Mouse (Mus musculus) layer of hippocampus, postnatal 36 days (tissue): Measurements from ENCODE around the gene Selenoo. TPM values are rescaled to one million over a fixed set of nuclear protein-coding genes. Genes with fewer than 3 reads are reported as not detected.

Source experiments
- DNase-seq, 2 experiments: peaks; one replicate each; pipeline ENCODE4 v3.0.0; 2022
- total RNA-seq, 2 experiments: library from RNA; stranded (reverse); gene quantifications; 2 replicates each; pipeline ENCODE4 v1.2.3; 2021

Selenoo gene
- 10 to 100 TPM; 20.3 to 21.7 TPM for total RNA-seq

DNA sequence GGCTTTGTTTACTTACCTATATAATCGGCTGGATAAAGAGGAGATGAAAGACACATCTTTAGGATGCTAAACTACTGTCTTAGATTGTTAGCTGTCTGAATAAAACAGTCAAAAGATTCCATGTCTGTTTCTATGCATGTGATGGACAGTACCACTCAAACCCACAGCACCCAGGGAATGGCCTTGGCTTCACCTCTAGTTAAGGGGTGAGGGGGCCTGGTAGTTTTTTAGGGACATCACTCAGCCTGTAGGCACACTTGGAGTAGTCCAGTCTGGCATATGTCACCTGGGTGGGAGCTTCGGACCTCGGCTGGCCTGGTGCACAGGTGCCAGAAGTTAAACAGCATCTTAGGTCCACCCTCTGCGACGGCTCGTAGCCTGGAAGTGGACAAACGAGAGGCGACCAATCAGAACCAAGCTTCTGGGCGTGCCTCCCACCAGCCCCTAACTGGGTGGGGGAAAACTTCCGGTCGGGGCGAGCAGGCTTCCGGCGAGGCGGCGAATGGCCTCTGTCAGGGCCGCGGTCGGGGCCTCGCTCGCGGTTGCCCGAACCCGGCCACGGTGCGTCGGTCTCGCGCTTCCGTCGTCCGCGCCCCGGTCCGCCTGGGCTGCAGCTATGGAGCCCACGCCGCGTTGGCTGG, at the start of gene Selenoo:
TSS of gene Selenoo (plus strand) at position 478 of the 641 bp plus-strand sequence.
- DNase-seq, result peak; percentile 89

DNA sequence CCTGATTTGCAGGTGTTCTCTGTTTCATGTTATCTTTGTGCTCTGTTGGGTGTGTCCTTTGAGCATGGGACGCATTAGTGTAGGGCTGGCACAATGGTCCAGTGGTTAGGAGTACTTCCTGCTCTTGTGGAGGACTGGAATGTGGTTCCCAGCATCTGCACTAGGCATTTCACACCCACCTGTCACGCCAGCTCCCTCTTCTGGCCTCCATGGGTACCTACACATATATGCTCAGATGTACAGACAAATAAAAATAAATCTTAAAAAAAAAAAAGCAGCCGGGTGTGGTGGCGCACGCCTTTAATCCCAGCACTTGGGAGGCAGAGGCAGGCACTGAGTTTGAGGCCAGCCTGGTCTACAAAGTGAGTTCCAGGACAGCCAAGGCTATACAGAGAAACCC, 44.5 kb upstream of the Selenoo start:
- DNase-seq, result no peak

DNA sequence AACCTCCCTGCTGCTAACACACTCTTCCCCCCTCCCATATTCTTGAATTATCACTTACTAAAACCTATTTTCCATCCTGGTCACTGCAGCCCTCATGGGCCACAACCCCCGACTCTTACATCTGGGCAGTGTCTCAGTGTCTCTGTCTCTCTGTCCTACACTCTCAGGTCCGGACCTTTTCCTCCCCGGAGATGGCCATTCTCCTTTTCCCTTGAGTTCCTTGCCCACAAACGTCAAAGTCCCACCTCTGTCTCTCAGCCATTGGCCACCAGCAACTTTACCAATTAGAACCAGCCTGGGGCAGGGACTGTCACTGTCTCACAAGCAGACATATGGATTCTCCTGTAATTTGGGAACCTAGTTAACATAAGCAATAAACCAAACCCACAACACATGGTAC, 42.5 kb upstream of the Selenoo start:
- DNase-seq, result no peak

DNA sequence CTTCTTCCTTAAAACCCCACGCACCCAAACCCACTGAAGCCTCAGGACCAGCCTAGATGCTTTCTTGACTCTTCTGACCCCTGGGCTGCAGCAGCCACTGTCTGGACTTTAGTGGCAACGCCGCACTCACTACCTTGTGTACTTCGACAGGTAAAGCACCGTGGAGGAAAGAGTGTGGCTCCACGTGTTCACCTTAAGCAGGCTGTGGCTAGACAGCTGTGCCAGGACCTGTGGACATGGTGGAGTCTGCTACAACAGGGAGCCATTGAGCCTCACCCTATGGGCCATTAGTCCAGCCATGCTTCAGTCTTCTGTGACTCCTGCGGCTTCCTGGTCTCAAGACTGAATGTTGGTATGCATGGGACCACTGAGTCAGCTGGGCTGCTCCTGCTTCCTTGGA, 34.2 kb upstream of the Selenoo start:
- DNase-seq, result no peak

DNA sequence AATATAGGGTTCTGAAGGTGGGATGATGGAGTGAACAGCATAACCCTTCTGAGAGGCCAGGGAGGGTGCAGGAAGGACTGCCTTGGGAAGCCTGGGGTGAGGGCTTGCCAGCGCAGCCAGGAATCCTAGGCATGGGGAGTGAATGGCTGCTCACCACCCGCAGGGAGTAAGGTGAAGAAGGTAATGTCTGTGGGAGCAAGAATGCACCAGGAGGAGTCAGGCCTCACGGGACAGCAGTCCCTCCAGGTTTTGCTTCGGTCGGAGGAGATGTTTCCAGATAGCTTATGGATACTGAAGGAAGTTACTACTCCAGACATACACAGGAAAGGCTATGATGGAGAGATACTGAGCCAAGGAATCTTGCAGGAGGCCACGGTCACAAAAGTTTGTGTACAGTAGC, 30.1 kb upstream of the Selenoo start:
- no peak for DNase-seq

DNA sequence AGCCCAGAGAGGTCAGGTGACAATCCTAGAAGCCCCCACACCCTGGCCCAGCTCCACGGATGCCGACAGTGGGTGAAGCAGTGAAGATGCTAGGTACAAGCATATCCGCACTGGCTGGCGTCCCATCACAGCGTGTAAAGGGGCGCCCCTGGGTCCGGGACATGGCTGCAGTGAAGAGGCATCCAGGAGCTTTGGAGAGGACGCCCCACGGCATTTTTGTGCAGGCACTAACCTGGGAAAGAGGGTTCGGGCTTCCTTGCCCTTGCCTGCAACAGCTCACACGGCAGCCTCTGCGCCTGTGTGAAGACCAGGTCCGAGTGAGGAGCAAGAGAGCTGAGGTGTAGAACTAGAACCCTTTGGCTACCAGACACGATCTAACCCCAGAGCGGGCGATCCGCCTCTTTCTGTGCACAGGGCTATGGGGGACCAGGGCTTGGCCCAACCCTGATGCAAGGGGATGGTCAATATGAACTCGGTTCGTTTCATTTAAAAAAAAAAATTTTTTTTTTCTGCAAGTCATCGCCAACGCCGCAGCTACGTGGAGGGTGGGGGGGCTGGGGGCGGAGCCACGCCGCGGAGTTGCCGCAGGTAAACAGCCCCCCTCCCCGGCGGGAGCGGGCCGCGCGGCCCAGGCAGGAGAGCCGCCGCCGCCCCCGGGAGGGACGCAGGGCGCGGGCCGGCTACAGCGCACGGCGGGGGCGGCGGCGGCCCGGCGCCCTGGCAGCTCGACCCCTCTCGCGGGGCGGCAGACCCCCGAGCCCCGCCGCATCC, 29.5 kb upstream of the Selenoo start, which contains the start of gene Panx2:
TSS of gene Panx2 (plus strand) at position 574 of the 771 bp plus-strand sequence.
- no peak for DNase-seq

DNA sequence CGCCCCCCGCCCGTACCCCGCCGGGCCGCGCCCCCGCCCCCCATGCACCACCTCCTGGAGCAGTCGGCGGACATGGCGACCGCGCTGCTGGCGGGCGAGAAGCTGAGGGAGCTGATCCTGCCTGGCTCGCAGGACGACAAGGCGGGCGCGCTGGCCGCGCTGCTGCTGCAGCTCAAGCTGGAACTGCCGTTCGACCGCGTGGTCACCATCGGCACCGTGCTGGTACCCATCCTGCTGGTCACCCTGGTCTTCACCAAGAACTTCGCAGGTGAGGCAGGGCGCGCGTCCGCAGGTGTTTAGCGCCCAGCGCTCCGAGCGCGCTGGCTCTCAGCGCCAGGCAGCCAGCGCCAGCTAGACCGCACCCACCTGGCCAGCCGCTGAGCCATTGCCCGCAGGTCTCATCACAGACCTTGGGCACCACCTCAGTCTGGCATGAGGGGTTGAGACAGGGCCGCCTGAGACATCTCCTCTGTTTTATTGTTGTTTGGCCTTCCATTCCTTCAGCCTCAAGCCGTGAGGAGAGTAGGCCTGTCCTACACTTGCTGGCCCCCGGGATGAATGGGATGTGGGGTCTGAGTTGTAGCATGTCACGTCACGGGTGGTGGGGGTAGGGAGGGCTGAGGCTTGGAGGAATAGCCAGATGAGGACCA, 28.7 kb upstream of the Selenoo start:
- DNase-seq, result no peak

DNA sequence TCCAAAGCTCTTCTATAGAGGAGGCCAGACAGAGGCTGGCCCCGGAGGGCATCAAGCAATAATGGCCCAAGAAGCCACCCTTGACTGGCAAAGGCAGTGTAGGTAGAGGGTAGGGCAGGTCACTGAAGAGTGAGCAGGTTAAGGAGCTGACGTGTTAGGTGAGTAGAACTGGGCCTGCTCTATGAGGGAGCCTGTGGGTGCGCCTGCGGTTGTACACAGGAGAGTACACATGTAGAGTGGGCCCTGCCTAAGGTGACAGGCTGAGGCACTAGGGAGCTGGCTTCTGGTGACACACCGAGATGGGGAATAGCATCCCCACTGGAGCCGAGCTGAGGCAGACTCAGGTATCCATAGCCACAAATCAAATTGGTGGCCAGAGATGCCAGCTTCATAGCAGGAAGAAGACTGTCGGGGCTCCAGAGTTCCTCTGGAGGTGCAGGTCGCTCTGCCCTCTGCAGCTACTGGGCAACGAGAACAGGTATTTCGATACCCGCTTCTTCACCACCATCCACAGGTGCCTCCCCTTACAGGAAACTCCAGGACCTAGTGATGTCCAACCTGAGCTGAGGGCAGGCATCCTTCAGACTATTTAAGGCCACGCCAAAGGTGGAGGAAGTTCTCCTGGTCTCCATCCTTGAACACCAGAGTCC, 27.9 kb upstream of the Selenoo start:
- DNase-seq, result no peak

DNA sequence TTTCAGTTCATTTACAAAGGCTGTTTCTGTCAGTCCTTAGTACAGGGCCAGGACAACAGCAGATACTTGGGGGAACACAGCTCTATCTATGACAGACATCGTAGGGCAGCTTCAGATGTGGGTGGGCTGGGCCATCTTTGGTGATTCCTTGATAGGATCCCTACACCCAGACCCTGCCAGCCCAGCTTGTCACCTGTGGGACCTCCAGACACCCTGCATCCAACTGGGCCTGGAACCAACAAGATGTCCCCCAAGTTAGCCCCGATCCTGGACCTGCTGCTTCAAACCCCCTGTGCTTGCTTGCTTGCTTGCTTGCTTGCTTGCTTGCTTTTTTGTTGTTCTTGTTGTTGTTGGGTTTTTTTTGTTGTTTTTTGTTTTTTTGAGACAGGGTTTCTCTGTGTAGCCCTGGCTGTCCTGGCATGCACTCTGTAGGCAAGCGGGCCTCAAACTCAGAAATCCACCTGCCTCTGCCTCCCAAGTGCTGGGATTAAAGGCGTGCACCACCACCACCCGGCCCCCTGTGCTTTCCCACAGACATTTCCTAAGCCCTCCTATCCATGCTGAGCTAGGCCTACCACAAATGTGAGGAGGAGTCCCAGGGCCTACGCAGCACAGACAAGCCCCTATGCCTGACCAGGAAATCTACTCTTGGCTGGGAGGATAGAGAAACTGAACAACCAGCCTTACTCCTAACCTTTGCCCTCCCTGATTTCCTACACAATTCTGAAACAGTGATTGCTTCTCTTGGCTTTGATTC, 26.9 kb upstream of the Selenoo start:
- no peak for DNase-seq

DNA sequence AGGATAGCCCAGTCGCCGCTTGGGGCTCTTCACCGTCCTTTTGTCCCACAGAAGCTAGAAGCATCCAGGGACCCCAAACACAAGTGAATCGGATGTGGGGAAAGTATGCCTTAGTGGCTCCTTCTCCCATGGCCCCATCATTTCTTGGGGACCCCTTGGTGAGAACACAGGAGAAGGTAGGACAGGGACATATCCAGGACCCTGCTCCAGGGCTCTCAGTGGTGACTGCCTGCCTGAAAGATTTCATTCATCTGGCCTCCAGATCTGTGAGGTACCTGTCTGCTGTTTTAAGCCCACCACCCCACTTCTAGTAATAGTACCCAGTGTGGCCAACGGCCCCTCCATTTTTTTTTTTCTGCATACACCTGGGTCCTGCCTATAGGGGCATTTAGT, 26.4 kb upstream of the Selenoo start:
- DNase-seq, result no peak

DNA sequence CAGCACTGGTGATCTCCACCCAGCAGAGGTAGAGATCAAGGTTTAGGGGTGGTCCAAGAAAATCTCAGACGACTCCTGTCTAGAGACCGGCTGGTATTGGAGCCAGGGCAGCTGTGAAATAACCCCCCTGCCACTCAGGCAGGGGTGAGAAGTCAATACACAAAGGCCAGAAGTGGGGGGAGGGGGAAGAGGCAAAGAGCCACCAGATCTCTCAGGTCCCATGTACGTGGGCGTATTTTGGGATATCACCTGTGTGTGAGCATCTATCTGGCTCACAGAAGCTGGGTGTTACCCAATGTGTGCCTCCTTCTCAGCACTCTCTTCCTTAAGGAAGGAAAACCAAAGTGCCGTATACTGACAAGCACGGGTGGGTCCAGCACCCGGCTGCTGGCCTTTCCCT, 25.9 kb upstream of the Selenoo start:
- no peak for DNase-seq

DNA sequence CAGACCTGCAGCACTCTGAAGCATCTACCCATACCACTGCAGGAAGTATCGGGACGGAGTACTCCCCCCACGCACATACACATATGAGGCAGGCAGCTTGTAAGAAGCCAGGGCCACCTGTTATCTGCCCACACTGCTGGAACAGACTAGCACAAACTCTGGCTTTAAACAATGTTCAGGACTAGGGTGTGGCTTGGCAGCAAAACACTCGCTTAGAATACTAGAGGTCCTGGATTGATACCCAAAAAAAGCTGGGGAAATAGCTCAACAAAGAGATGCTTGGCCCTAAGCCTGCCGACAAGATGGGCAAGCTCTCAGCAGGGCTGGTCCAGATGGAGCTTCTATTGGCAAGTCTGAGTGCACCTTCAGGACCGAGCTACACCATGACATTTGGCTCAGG, 25.3 kb upstream of the Selenoo start:
- peak; percentile 86 for DNase-seq

DNA sequence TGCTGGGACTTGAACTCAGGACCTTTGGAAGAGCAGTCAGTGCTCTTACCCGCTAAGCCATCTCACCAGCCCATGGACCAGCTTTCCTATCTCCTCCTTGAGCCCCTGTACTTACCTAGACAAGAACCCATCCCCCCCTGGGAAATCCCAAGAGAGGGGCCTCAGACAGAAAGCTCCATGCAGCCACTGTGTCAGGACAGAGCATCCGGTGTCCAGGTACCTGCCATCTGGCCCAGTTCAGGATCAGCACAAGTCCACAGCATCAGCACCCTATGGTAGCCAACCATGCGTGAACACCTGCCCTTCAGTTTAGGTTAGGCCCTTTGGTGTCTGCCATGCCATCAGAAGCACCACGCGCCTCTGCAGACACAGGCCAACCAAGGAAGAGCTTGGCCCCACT, 24.0 kb upstream of the Selenoo start:
- DNase-seq, result no peak

DNA sequence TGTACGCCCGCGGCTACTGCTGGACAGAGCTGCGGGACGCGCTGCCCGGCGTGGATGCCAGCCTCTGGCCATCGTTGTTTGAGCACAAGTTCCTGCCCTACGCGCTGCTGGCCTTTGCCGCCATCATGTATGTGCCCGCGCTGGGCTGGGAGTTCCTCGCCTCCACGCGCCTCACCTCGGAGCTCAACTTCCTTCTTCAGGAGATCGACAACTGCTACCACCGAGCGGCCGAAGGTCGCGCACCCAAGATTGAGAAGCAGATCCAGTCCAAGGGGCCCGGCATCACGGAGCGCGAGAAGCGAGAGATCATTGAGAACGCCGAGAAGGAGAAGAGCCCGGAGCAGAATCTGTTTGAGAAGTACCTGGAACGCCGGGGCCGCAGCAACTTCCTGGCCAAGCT, 21.3 kb upstream of the Selenoo start:
- no peak for DNase-seq

DNA sequence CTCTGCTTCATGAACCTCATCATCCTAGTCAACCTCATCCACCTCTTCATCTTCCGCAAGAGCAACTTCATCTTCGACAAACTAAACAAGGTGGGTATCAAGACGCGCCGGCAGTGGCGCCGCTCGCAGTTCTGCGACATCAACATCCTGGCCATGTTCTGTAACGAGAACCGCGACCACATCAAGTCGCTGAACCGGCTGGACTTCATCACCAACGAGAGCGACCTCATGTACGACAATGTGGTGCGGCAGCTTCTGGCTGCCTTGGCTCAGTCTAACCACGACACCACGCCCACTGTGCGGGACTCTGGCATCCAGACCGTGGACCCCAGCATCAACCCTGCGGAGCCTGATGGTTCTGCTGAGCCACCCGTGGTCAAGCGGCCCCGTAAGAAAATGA, 20.7 kb upstream of the Selenoo start:
- DNase-seq, result no peak

DNA sequence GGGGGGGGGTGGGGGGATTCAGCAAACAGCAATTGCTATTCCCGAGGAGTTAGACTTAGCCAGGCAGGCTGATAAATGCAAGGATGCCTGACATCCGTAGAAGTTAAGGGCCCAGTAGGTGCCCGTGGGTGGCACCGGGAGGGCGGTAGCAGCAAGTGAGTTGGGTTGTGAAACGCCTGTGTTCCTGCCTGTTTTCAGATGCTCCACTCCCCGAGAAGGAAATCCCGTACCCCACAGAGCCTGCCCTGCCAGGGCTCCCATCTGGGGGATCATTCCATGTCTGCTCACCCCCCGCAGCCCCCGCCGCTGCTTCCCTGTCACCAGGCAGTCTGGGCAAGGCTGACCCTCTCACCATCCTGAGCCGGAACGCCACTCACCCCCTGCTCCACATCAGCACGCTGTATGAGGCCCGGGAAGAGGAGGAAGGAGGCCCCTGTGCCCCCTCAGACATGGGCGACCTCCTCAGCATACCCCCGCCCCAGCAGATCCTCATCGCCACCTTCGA, 19.5 kb upstream of the Selenoo start:
- no peak for DNase-seq

DNA sequence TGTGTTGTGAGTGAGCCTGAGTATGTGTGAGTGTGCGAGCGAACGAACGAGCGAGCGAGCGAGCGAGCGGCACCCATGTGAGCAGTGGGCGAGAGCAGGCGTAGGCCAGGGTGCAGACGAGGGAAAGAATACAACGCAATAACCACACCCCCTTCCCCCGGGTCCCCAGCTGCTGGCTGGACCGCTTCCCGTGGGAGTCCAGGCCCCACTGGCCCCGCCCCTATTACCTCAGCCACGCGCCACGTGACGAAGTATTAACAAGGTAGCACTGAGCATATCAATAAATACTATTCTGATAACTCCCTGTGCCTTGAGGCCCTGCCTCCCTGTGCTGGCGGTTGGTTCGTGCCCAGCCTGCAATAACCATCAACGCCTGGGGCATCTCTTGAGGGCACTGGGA, 18.3 kb upstream of the Selenoo start:
- no peak for DNase-seq

DNA sequence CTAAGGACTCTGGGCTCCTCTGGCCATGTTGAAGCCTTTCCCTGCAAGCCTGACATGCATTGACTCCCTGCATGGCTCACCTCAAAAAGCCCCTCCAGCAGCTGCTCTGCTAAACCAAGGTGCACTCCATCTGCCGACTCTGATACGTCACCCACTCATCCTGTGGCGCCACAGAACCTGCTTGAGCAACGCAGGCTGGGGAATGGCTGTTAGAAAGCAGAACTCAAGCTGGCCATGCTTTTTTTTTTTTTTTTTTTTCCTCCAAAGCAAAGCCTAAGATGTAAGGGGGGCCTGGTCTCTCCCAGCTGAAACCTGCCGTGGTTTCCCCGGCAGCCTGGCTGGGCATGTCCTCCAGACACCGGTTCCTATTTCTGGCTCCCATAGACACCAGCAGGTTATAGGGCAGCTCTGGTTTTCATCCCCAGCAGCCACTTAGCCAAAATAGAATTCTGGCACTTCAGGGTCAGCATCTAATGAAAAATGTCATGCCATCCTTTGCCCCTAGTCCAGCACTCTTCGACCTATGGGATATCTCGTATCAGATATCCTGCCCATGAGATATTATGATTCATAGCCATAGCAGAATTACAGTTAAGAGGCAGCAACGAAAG, 14.8 kb upstream of the Selenoo start:
- DNase-seq, result no peak

DNA sequence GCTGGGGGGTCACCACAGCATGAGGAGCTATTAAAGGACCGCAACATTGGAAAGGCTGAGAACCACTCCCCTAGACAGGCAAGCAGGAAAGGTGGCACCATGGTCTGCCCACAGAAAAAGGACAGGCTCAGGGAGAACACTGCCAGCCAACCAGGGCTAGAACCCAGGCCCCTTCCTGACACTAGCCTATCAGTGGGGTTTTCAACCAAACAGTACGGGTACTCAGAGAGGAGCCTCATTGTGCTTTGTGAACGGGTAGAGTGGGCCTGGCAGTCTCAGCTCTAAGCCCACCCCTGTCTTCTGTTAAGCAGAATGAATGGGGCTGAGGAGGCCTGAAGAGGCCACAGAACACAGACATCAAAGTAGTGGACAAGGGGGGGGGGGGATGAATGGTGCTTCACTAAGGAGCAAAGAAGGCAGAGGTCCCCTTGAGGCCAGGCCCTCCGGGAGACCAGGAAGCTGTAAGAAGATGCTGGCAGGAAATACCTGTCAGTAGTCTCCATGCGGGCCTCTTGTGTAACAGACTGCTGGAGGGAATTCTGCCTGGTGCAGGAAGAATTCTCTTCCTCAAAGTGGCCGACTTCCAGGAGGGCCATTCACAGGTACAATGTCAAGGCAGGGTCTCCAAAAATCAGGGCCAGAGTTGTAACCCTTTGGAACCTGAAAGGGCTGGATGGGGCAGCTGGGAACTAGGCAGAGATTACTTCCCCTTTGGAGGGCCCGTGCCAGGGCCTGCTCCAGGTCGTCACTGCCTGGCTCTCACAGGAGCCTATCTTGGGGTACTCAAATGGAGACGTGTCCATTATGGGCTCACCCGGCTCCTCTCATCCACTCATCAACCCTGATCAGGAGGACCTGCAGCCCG, 14.0 kb upstream of the Selenoo start, which contains the start of gene Trabd:
TSS of gene Trabd (plus strand) at position 512 of the 865 bp plus-strand sequence.
- DNase-seq, result no peak

DNA sequence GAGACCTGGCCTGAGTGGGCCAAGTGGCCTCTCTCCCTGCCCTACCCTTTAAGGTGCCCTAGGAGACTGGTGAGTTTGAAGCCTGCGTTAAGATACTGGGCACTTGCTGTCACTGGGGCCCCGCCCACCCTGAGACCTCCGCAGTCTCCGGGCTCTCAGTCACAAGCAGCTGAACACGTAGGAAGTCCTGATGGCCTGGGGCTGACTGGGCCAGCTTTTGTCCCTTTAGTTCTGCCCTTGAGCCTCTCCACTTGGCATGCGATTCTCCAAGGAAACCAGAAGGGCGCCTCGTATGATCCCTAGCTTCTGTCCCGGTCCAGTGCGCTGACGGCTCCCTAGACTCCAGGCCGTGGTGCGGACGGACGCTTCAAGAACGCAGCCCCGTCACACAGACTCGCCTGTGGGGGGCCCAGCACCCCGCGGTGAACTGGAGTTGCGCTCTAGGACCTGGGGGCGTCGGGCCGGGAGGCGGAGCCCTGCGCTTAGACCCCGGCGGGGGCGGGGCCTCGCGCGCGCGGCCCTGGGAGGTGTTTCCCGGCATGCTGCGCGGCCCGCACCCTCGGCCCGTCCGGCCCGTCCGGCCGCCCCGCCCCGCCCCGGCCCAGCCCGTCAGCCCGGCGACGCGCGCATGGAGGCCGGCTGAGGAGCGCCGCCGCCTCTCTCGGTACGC, 13.3 kb upstream of the Selenoo start:
- DNase-seq, result peak; percentile 85 to 87
